Comparison of ENCODE assay signal across 10 mouse cellular contexts in the genomic region with DNA sequence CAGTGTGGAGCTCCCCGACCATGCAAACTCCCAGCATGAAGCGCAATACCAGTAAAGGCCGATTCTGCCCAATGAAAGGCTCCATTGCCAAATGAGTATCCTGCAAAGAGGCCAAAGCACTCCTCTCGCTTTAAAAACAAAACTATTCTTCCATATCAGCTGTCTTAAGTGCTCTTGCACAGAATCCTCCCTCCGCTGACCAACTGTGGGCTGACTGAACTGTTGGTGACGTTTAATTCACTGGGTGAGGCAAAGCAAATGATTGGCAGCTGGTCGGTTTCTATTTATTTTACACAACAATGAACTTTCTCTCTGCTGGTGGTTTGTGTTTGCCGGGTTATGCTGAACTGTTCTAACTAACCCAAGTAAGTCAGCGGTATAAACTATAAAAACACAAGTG. TPM values are rescaled to one million over a fixed set of nuclear protein-coding genes. Genes with fewer than 3 reads are reported as not detected.
DNase-seq lines count a peak whose midpoint lies in the region; ATAC-seq and TF ChIP-seq lines count a peak whose summit lies in the region.
"Had no signal": no experiment of that assay in that cellular context is flagged by ENCODE, and none has a peak within 500 bp of the region (broad histone marks: within the 10 kb centered on the region; RNA-seq: fewer than 3 reads in every experiment).

No protein-coding gene starts in this region.

- no peaks in the 10 kb centered on the region for H3K36me3 ChIP-seq in midbrain, embryonic 10.5 days
- H3K36me3 ChIP-seq in midbrain, postnatal 0 days (ENCODE audit: insufficient read depth, low read length), result no peaks in the 10 kb centered on the region
- H3K36me3 ChIP-seq in hindbrain, postnatal 0 days (ENCODE audit: insufficient read depth, low read length), result no peaks in the 10 kb centered on the region
- H3K36me3 ChIP-seq in splenic B cell, adult 2 months (ENCODE audit: control insufficient read depth, insufficient read depth, low read length, poor library complexity, severe bottlenecking), result no peaks in the 10 kb centered on the region; the same call in 1 of the 2 replicates

- no peaks in the 10 kb centered on the region for H3K9me3 ChIP-seq in midbrain, embryonic 10.5 days (replicated peaks)
- H3K9me3 ChIP-seq in midbrain, postnatal 0 days (ENCODE audit: low read length), result no peaks in the 10 kb centered on the region
- no peaks in the 10 kb centered on the region for H3K9me3 ChIP-seq in hindbrain, postnatal 0 days (ENCODE audit: low read length)

- WGBS in midbrain, embryonic 10.5 days, result 38% methylated on average over 9 of the region's 9 CpGs
- WGBS in midbrain, postnatal 0 days, result 30% methylated on average over 9 of the region's 9 CpGs
- 26% methylated on average over 9 of the region's 9 CpGs for WGBS in hindbrain, postnatal 0 days

- no peak for ATAC-seq in midbrain, postnatal 0 days (ENCODE audit: low FRiP score)
- ATAC-seq in hindbrain, postnatal 0 days, result no peak
- ATAC-seq: CD4-positive, CD25-positive, alpha-beta regulatory T cell, adult 4 months had no signal

- 0 out of 2 replicates have a peak overlapping the region, but pooled peaks have one; percentile 7 for H3K4me3 ChIP-seq in midbrain, embryonic 10.5 days
- no peak overlapping the region for H3K4me3 ChIP-seq in midbrain, postnatal 0 days (ENCODE audit: low read depth, low read length)
- H3K4me3 ChIP-seq in hindbrain, postnatal 0 days (ENCODE audit: low read length), result no peak overlapping the region

- peaks cover 33% of the 10 kb centered on the region for H3K4me1 ChIP-seq in midbrain, embryonic 10.5 days
- peaks cover 5% of the 10 kb centered on the region for H3K4me1 ChIP-seq in midbrain, postnatal 0 days (ENCODE audit: insufficient read depth, low read length)
- 0 out of 2 replicates have a peak, but pooled peaks cover 9% of the 10 kb centered on the region for H3K4me1 ChIP-seq in hindbrain, postnatal 0 days (ENCODE audit: insufficient read depth, low read length)

- peaks cover 34% of the 10 kb centered on the region for H3K27me3 ChIP-seq in midbrain, embryonic 10.5 days (ENCODE audit: low read depth, poor library complexity, severe bottlenecking)
- H3K27me3 ChIP-seq in midbrain, postnatal 0 days (ENCODE audit: insufficient read depth, low read length), result no peaks in the 10 kb centered on the region
- H3K27me3 ChIP-seq in hindbrain, postnatal 0 days (ENCODE audit: insufficient read depth, low read length), result no peaks in the 10 kb centered on the region
- H3K27me3 ChIP-seq in splenic B cell, adult 2 months (ENCODE audit: control insufficient read depth, insufficient read depth, low read length, poor library complexity, severe bottlenecking), result no peaks in the 10 kb centered on the region

- H3K4me2 ChIP-seq in midbrain, postnatal 0 days (ENCODE audit: low read depth, low read length, poor library complexity, severe bottlenecking), result no peak overlapping the region
- peak overlapping the region; percentile 27; the same call in 1 of the 2 replicates for H3K4me2 ChIP-seq in hindbrain, postnatal 0 days (ENCODE audit: low read depth, low read length)

- H3K27ac ChIP-seq in midbrain, embryonic 10.5 days (replicated peaks), result no peak overlapping the region
- H3K27ac ChIP-seq in midbrain, postnatal 0 days (ENCODE audit: low read depth, low read length), result no peak overlapping the region
- no peak overlapping the region for H3K27ac ChIP-seq in hindbrain, postnatal 0 days

- no peak for TF ChIP-seq CTCF in midbrain, postnatal 0 days (IDR thresholded peaks at IDR 0.05)
- no peak for TF ChIP-seq CTCF in hindbrain, postnatal 0 days (IDR thresholded peaks at IDR 0.05; ENCODE audit: low read depth)

- peak; percentile 88 for DNase-seq in heart, adult 11 months
- DNase-seq in heart, adult 8-10 months (ENCODE audit: low spot score), result no peak
- no peak for DNase-seq in midbrain, embryonic 10.5 days (ENCODE audit: low spot score)
- DNase-seq in midbrain, postnatal 0 days (ENCODE audit: low spot score), result no peak
- DNase-seq in hindbrain, postnatal 0 days (ENCODE audit: low spot score), result no peak
- peak; percentile 46 for DNase-seq in splenic B cell, adult 2 months (ENCODE audit: low read depth, low spot score)
- DNase-seq in testis, postnatal 10 days (ENCODE audit: low spot score), result no peak
- no peak for DNase-seq in urinary bladder, adult 2 months (ENCODE audit: low spot score)
- DNase-seq: layer of hippocampus, adult 9-11 months had no signal

- no peak overlapping the region for H3K9ac ChIP-seq in midbrain, postnatal 0 days (replicated peaks; ENCODE audit: low read length, poor library complexity, severe bottlenecking)
- no peak overlapping the region for H3K9ac ChIP-seq in hindbrain, postnatal 0 days (replicated peaks; ENCODE audit: low read length)

RNA-seq across cellular contexts. Expression of a gene that starts 15.2 kb away (rescaled TPM):
- total RNA-seq in heart, adult 8-10 months (2022), result 10 to 100 TPM; 27.6 to 37.9 (median 30.9) TPM
- polyA plus RNA-seq in midbrain, embryonic 10.5 days (2016; fragmentation: Nextera tagmentation; extraction: Ambion mirVana), result 14.5 and 17.6 TPM in 2 replicates
- 37.6 and 42.4 TPM in 2 replicates for total RNA-seq in midbrain, postnatal 0 days (2014; rRNA removed)
- 26.8 and 27.7 TPM in 2 replicates for polyA plus RNA-seq in midbrain, postnatal 0 days (2015; fragmentation: Nextera tagmentation; extraction: Ambion mirVana)
- total RNA-seq in hindbrain, postnatal 0 days (2014; rRNA removed), result 41.9 and 44.5 TPM in 2 replicates
- 24.7 and 26.1 TPM in 2 replicates for polyA plus RNA-seq in hindbrain, postnatal 0 days (2015; fragmentation: Nextera tagmentation; extraction: Ambion mirVana)
- polyA plus RNA-seq in urinary bladder, adult 2 months (2012; rRNA removed), result 11.6 and 17.9 TPM in 2 replicates

Comparison
In these comparisons a context has a peak if more than half of its experiments do, and no peak if none do; other contexts are left out.
1. DNase-seq: peak in heart, adult 11 months (single experiment) and splenic B cell, adult 2 months (single experiment); none in heart, adult 8-10 months (single experiment), midbrain, embryonic 10.5 days (single experiment), midbrain, postnatal 0 days (single experiment), hindbrain, postnatal 0 days (single experiment), testis, postnatal 10 days (single experiment) and urinary bladder, adult 2 months (single experiment).